21 mouse cellular contexts compared by ENCODE assay signal in the genomic region with DNA sequence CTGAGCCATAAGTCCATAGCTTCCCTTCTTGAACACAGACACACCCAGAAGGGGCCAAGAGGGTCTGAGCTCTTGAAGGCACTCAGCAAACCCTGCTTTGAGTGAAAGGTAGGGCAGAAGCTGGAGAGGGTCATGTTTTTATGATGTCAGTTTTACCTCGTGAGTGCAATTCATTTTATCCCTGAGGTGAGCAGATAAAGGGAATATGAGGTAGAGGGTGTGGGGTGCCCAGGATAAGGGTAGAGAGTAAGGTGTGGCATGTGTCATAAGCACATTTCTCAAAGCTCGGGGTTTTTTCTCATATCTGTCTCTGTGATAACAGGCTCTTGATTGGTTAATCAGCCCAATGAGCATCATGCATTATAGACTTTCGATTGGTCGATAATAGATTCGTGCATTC.
"Had no signal": no experiment of that assay in that cellular context is flagged by ENCODE, and none has a peak within 500 bp of the region (broad histone marks: within the 10 kb centered on the region; RNA-seq: fewer than 3 reads in every experiment).

No protein-coding gene starts in this region.

- H3K36me3 ChIP-seq: liver, embryonic 13.5 days; liver, embryonic 15.5 days; midbrain, embryonic 10.5 days; neural tube, embryonic 13.5 days; neural tube, embryonic 15.5 days; stomach, embryonic 15.5 days had no signal

- H3K9me3 ChIP-seq: liver, embryonic 13.5 days; liver, embryonic 15.5 days; midbrain, embryonic 10.5 days; neural tube, embryonic 13.5 days; neural tube, embryonic 15.5 days; stomach, embryonic 15.5 days had no signal

- H3K4me3 ChIP-seq: liver, embryonic 13.5 days; liver, embryonic 15.5 days; midbrain, embryonic 10.5 days; myocyte; neural tube, embryonic 13.5 days; neural tube, embryonic 15.5 days; stomach, embryonic 15.5 days had no signal

- H3K4me1 ChIP-seq: liver, embryonic 13.5 days; liver, embryonic 15.5 days had no signal

- DNase-seq: liver, embryonic 13.5 days; lung, adult 18-20 months; lung, embryonic 14.5 days; lung, postnatal 10 days; lung, postnatal 4 days; midbrain, embryonic 14.5 days; retina, postnatal 1 day; right cerebral cortex, adult 18-20 months; right cerebral cortex, postnatal 25 days; right cerebral cortex, postnatal 4 days; thymus, adult 2 months; thymus, postnatal 25 days; thymus, postnatal 4 days had no signal

- H3K9ac ChIP-seq: liver, embryonic 13.5 days; liver, embryonic 15.5 days; lung, embryonic 14.5 days; neural tube, embryonic 13.5 days; neural tube, embryonic 15.5 days; stomach, embryonic 15.5 days had no signal

- H3K27ac ChIP-seq: liver, embryonic 13.5 days; liver, embryonic 15.5 days; midbrain, embryonic 10.5 days; neural tube, embryonic 13.5 days; neural tube, embryonic 15.5 days; stomach, embryonic 15.5 days; stomach, postnatal 0 days had no signal

- ATAC-seq: midbrain, embryonic 16.5 days had no signal

- H3K4me2 ChIP-seq: liver, embryonic 13.5 days; liver, embryonic 15.5 days; lung, embryonic 14.5 days; neural tube, embryonic 13.5 days; neural tube, embryonic 15.5 days; stomach, embryonic 15.5 days had no signal
